Mouse (Mus musculus) bone marrow macrophage, adult 2 months (primary cell): ENCODE measurements around the gene Pamr1.

Source experiments
- CTCF ChIP-seq: IDR thresholded peaks from 2 replicates; pipeline ENCODE4 v1.5.1; 2012; ENCODE audit warnings: low read depth, mild to moderate bottlenecking, low read length, moderate library complexity
- POLR2A ChIP-seq: IDR thresholded peaks from 2 replicates; pipeline ENCODE4 v1.6.1; 2012; ENCODE audit warnings: mild to moderate bottlenecking, low read depth, low read length, borderline replicate concordance

GRCm38 (mm10) chr2:102543961-102544719 lies 5.7 kb upstream of the Pamr1 start:
- TF ChIP-seq CTCF (no peak), POLR2A (no peak)
